Mouse (Mus musculus) thymus, adult 2 months (tissue): ENCODE data around the gene Imp3.

ENCODE experiments used
- CTCF ChIP-seq: fragments of 200-500 bp; IDR thresholded peaks from 2 replicates; pipeline ENCODE4 v1.5.1; 2012; ENCODE audit warnings: mild to moderate bottlenecking, control low read depth, low read length, moderate library complexity, borderline replicate concordance; ENCODE audit not compliant: control insufficient read depth, poor library complexity, insufficient read depth; ENCODE audit errors: extremely low read depth
- POLR2A ChIP-seq: fragments of 200-500 bp; IDR thresholded peaks from 2 replicates; pipeline ENCODE4 v1.6.1; 2012; ENCODE audit warnings: mild to moderate bottlenecking, low read length, control low read depth, moderate library complexity; ENCODE audit not compliant: control insufficient read depth, poor library complexity, insufficient read depth; ENCODE audit errors: extremely low read depth

DNA sequence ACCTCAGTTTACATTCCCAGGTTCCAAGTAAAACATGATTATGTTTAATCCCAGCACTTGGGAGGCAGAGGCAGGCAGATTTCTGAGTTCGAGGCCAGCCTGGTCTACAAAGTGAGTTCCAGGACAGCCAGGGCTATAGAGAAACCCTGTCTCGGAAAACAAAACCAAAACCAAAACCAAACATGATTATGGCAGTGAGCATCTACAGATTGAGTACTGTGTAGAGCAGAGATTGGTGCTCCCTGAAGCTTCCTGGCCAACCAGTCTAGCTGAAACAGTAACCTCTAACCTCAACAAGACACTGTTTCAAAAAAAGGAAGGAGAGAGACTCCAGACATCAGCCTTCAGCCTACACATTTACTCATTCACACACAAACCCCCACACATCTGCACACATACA, 21.4 kb downstream of the Imp3 start:
- TF ChIP-seq CTCF (no peak), POLR2A (no peak)
